Mouse (Mus musculus) liver, adult 2 months (tissue): ENCODE measurements around the gene Ndufa5. TPM values are rescaled to one million over a fixed set of nuclear protein-coding genes. Genes with fewer than 3 reads are reported as not detected.

Experiments
- DNase-seq: peaks from one replicate; pipeline ENCODE4 v3.0.0-alpha.2; 2011; ENCODE audit warnings: low read depth, low spot score; ENCODE audit errors: extremely low read depth
- H3K27ac ChIP-seq: fragments of 200-500 bp; replicated peaks from 2 replicates; pipeline ENCODE4 v1.5.1; 2012; ENCODE audit warnings: low read depth, mild to moderate bottlenecking, control low read depth, inconsistent platforms, low read length; ENCODE audit not compliant: insufficient read depth
- H3K27me3 ChIP-seq: fragments of 200-500 bp; 2 replicates; pipeline ENCODE4 v1.6.1; 2012; ENCODE audit warnings: mild to moderate bottlenecking, moderate library complexity, low read length, inconsistent platforms; ENCODE audit not compliant: control insufficient read depth, insufficient read depth
- H3K36me3 ChIP-seq: fragments of 200-500 bp; 2 replicates; pipeline ENCODE4 v1.6.1; 2012; ENCODE audit warnings: low read length, inconsistent platforms; ENCODE audit not compliant: control insufficient read depth, insufficient read depth
- H3K4me1 ChIP-seq: fragments of 200-500 bp; 2 replicates; pipeline ENCODE4 v1.6.1; 2011; ENCODE audit warnings: low read length; ENCODE audit not compliant: control insufficient read depth, insufficient read depth
- H3K4me3 ChIP-seq: fragments of 200-500 bp; 2 replicates; pipeline ENCODE4 v1.5.1; 2011; ENCODE audit warnings: low read depth, mild to moderate bottlenecking, control low read depth, low read length, moderate library complexity; ENCODE audit not compliant: insufficient read depth
- H3K79me2 ChIP-seq: fragments of 200-500 bp; 2 replicates; pipeline ENCODE4 v1.6.1; 2012; ENCODE audit warnings: inconsistent platforms, mild to moderate bottlenecking, low read length, moderate library complexity; ENCODE audit not compliant: control insufficient read depth, insufficient read depth
- H3K9ac ChIP-seq: fragments of 200-500 bp; 2 replicates; pipeline ENCODE4 v1.6.1; 2012; ENCODE audit warnings: low read depth, mild to moderate bottlenecking, control low read depth, inconsistent platforms, low read length
- CTCF ChIP-seq: fragments of 200-500 bp; IDR thresholded peaks from 2 replicates; pipeline ENCODE4 v1.5.1; 2011; ENCODE audit warnings: low read depth, low read length, control low read depth
- POLR2A ChIP-seq: fragments of 200-500 bp; IDR thresholded peaks from 2 replicates; pipeline ENCODE4 v1.6.1; 2011; ENCODE audit warnings: low read length, control low read depth; ENCODE audit not compliant: insufficient read depth; ENCODE audit errors: extremely low read depth
- WGBS: fragments of 180-500 bp; shearing (Covaris S2); methylation state at CpG from one replicate; pipeline ENCODE4 v1.1.7; 2018; 5-methylcytosine and 5-hydroxymethylcytosine counted together
- polyA plus RNA-seq: library from polyadenylated mRNA; depleted of rRNA; stranded (reverse); fragments of >200 nt; gene quantifications from 2 replicates; pipeline ENCODE4 v1.2.3, GENCODE M21; 2012; rRNA removed
- total RNA-seq: library from RNA; depleted of rRNA; stranded (reverse); fragments of >200 nt; gene quantifications from 2 replicates; pipeline ENCODE4 v1.2.3, GENCODE M21; 2014; rRNA removed

Gene Ndufa5
- total and polyA plus RNA-seq, 2 experiments = 5.2 to 101 TPM

- Histone ChIP-seq H3K79me2 (no peaks in the 10 kb centered on the region), H3K27me3 (no peaks in the 10 kb centered on the region), H3K4me1 (no peaks in the 10 kb centered on the region), H3K27ac (no peak within 1 kb of the TSS), H3K9ac (no peak within 1 kb of the TSS), H3K4me3 (no peak within 1 kb of the TSS), H3K36me3 (peaks cover 12% of the 10 kb centered on the region)
- TF ChIP-seq CTCF (no peak), POLR2A (no peak)
- 24% methylated on average over 13 of the region's 13 CpGs for WGBS
- DNase-seq = peak; percentile 20
These were observed 13.1 kb downstream of the Ndufa5 start, which contains the start of gene Iqub for GRCm38 (mm10) chr6:24514552-24515284. Gene Iqub (minus strand): TSS chr6:24515067.

- no peaks in the 10 kb centered on the region for H3K27me3 ChIP-seq
- no peak for DNase-seq
- no peak overlapping the region for H3K4me3 ChIP-seq
- TF ChIP-seq POLR2A = no peak
- H3K79me2 ChIP-seq = no peaks in the 10 kb centered on the region
- no peaks in the 10 kb centered on the region for H3K36me3 ChIP-seq
- H3K4me1 ChIP-seq = no peaks in the 10 kb centered on the region
- 75% methylated on average over 2 of the region's 2 CpGs for WGBS
- no peak overlapping the region for H3K9ac ChIP-seq
- H3K27ac ChIP-seq = no peak overlapping the region
These were observed 23.7 kb downstream of the Ndufa5 start for GRCm38 (mm10) chr6:24504141-24504540.

- peak; percentile 20 for DNase-seq
- WGBS = 8% methylated on average over 1 of the region's 1 CpGs
- H3K36me3 ChIP-seq = no peaks in the 10 kb centered on the region
These were observed 37.5 kb downstream of the Ndufa5 start for GRCm38 (mm10) chr6:24490341-24490740.

GRCm38 (mm10) chr6:24486530-24486929 is 41.3 kb downstream of the Ndufa5 start:
- Histone ChIP-seq H3K9ac (no peak overlapping the region), H3K4me3 (no peak overlapping the region), H3K36me3 (no peaks in the 10 kb centered on the region), H3K4me1 (no peaks in the 10 kb centered on the region), H3K27ac (no peak overlapping the region), H3K27me3 (no peaks in the 10 kb centered on the region), H3K79me2 (no peaks in the 10 kb centered on the region)
- 64% methylated on average over 5 of the region's 5 CpGs for WGBS
- no peak for DNase-seq
- TF ChIP-seq POLR2A (no peak), CTCF (no peak)

More at GRCm38 (mm10) chr6:24490341-24490740, 37.5 kb downstream of the Ndufa5 start:
- Histone ChIP-seq H3K4me3 (no peak overlapping the region), H3K9ac (no peak overlapping the region), H3K4me1 (no peaks in the 10 kb centered on the region), H3K27ac (no peak overlapping the region), H3K79me2 (no peaks in the 10 kb centered on the region), H3K27me3 (no peaks in the 10 kb centered on the region)
- TF ChIP-seq POLR2A = no peak
- TF ChIP-seq CTCF = peak; percentile 46

DNA sequence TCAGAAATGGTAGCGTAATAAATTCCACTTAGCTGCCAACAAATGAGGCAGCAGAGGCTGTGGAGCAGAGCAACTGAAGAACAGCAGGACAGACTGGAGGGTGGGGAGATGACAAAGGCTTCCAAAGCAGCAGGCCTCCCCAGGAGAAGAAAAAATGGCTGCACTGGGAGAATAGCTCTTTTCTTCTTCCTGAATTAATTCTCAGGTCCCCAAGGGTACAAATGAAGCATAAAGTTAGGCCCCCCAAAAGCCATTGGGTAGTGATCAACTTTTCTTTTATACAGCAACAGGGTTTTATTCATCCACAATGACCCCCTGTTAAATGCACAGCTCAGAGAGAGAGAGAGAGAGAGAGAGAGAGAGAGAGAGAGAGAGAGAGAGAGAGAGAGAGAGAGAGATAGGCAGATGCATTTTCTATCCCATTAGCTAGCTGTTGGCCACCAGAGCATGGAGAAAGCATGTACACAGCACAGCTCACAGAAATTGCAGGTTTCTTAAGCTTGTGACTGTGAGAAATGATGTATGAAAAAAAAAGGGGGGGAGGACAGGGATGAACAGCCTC is 57.2 kb downstream of the Ndufa5 start:
- WGBS = 80% methylated on average over 1 of the region's 1 CpGs
- TF ChIP-seq POLR2A (no peak), CTCF (no peak)
- H3K27me3 ChIP-seq = no peaks in the 10 kb centered on the region

DNA sequence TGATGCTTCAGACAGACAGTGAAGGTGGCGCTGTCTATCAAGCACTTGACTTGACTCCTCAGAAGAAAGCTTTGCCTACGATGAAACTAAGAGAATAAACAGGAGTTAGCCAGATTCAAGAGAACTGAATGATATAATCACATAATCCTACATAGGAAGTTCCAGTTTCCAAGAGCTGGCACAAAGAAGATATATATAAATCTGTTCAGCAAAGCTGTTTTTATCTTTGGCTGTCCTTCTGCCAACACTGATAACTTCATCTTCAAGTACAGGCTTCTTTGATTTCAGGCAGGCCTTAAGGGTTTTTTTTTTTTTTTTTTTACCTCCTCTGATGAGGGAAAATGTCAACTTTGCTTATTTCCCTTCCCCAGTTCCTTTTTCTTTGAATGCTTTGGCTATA is 57.7 kb downstream of the Ndufa5 start:
- no peaks in the 10 kb centered on the region for H3K4me1 ChIP-seq
- no peak for DNase-seq
- no peaks in the 10 kb centered on the region for H3K79me2 ChIP-seq
- H3K27ac ChIP-seq = no peak overlapping the region
- no peak overlapping the region for H3K9ac ChIP-seq
- TF ChIP-seq POLR2A (no peak), CTCF (no peak)
- no peak overlapping the region for H3K4me3 ChIP-seq
- no peaks in the 10 kb centered on the region for H3K36me3 ChIP-seq
- 89% methylated on average over 2 of the region's 2 CpGs for WGBS
- H3K27me3 ChIP-seq = no peaks in the 10 kb centered on the region

More for the DNA sequence above, 57.2 kb downstream of the Ndufa5 start:
- Histone ChIP-seq H3K4me3 (no peak overlapping the region), H3K9ac (no peak overlapping the region), H3K27ac (no peak overlapping the region), H3K36me3 (no peaks in the 10 kb centered on the region), H3K4me1 (no peaks in the 10 kb centered on the region), H3K79me2 (no peaks in the 10 kb centered on the region)
- DNase-seq = no peak

Other genes starting within 250 kb of the Ndufa5 start
- gene Iqub, start 12.9 kb downstream of the Ndufa5 start, total RNA-seq = not detected in 2 replicates
- gene Iqub, start 12.9 kb downstream of the Ndufa5 start, polyA plus RNA-seq = not detected in 2 replicates
- gene Asb15, start 131 bp upstream of the Ndufa5 start, total RNA-seq = not detected in 2 replicates
- gene Asb15, start 131 bp upstream of the Ndufa5 start, polyA plus RNA-seq = not detected in 2 replicates
- gene Lmod2, start 69.7 kb upstream of the Ndufa5 start, total RNA-seq = 0.37 TPM in 1 of 2 replicates, not detected in the other
- not detected in 2 replicates for gene Lmod2, start 69.7 kb upstream of the Ndufa5 start, polyA plus RNA-seq
- gene Wasl, start 137.0 kb upstream of the Ndufa5 start, total RNA-seq = 36.9 and 40.9 TPM in 2 replicates
- gene Wasl, start 137.0 kb upstream of the Ndufa5 start, polyA plus RNA-seq = 29.4 and 44.5 TPM in 2 replicates
- not detected in 2 replicates for gene Hyal6, start 205.2 kb upstream of the Ndufa5 start, total RNA-seq
- gene Hyal6, start 205.2 kb upstream of the Ndufa5 start, polyA plus RNA-seq = not detected in 2 replicates
- gene Hyal4, start 220.3 kb upstream of the Ndufa5 start, total RNA-seq = under 0.01 TPM in 1 of 2 replicates, not detected in the other
- gene Hyal4, start 220.3 kb upstream of the Ndufa5 start, polyA plus RNA-seq = not detected in 2 replicates